Mouse (Mus musculus): ENCODE measurements around the gene Gatd1.

DNA sequence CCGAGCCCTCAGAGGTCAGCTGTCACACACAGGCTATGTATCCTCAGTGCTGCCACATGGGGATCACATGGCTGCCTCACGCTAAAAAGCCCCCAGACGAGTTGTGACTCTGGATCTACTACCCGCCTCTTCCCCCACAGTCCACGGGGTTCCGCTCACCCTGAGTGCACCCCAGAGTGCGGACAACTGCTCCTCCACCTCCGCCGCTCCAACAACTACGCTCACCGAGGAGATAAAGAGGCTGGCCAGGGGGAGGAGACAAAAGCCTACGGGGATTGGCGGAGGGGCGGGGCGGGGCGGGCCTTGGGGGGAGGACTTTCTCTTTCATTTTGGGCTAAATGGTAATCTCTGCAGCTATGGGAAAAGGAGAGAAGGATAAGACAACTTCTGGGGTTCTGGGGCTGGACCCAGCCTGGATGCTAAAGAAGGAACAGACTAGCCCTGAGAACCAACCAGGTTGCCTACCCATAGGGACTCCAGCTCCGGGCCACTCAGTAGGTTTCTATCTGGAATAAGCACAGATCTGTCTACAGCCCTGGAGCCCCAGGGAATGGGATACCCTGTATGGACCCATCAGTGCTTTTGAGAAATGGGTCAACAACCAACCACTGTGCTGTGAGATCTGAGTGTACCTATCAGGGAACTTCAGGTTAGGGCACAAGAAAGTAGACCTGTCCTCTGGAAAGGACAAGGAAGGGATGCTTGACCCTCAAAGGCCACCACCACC lies 21.4 kb upstream of the Gatd1 start:
- TF ChIP-seq POLR2A (IDR thresholded peaks at IDR 0.05; ENCODE audit: borderline replicate concordance, low read depth, low read length): no peak
- TF ChIP-seq CTCF (IDR thresholded peaks at IDR 0.05; ENCODE audit: low read depth, low read length): no peak
